In genomic region chr19:32756636-32756899, GRCm38 (mm10) we compare ENCODE assay signal across 8 mouse cellular contexts. TPM values are rescaled to one million over a fixed set of nuclear protein-coding genes. Genes with fewer than 3 reads are reported as not detected.
DNase-seq lines count a peak whose midpoint lies in the region; ATAC-seq lines count a peak whose summit lies in the region.

No protein-coding gene starts in this region.

- DNase-seq in kidney, postnatal 14 days, result no peak
- DNase-seq in hindbrain, embryonic 11.5 days (ENCODE audit: low spot score), result no peak
- no peak for DNase-seq in thymus, postnatal 0 days (ENCODE audit: low spot score)
- no peak for DNase-seq in urinary bladder, postnatal 25 days (ENCODE audit: low spot score)
- DNase-seq in gastrocnemius, adult 18-20 months (ENCODE audit: low spot score), result no peak

- no peaks in the 10 kb centered on the region for H3K36me3 ChIP-seq in kidney, embryonic 14.5 days (ENCODE audit: control insufficient read depth, insufficient read depth, low read length)
- no peaks in the 10 kb centered on the region for H3K36me3 ChIP-seq in hindbrain, embryonic 11.5 days (ENCODE audit: control insufficient read depth, insufficient read depth, low read length)
- no peaks in the 10 kb centered on the region for H3K36me3 ChIP-seq in midbrain, embryonic 13.5 days

- H3K27ac ChIP-seq in kidney, embryonic 14.5 days (ENCODE audit: low read depth, low read length), result peak overlapping the region; percentile 98
- peak overlapping the region; percentile 99 for H3K27ac ChIP-seq in hindbrain, embryonic 11.5 days (ENCODE audit: low read depth, low read length)
- H3K27ac ChIP-seq in midbrain, embryonic 13.5 days, result peak overlapping the region; percentile 95

- no peaks in the 10 kb centered on the region for H3K9me3 ChIP-seq in kidney, embryonic 14.5 days (ENCODE audit: control insufficient read depth, low read length)
- H3K9me3 ChIP-seq in hindbrain, embryonic 11.5 days (ENCODE audit: control insufficient read depth, low read length), result no peaks in the 10 kb centered on the region
- H3K9me3 ChIP-seq in midbrain, embryonic 13.5 days, result no peaks in the 10 kb centered on the region

- ATAC-seq in kidney, embryonic 14.5 days (ENCODE audit: low FRiP score, low TSS enrichment), result peak; percentile 56
- peak; percentile 31 for ATAC-seq in activated CD4-positive, CD25-positive, alpha-beta regulatory T cell, adult 4 months
- peak; percentile 72 for ATAC-seq in hindbrain, embryonic 11.5 days (ENCODE audit: low FRiP score)
- ATAC-seq in midbrain, embryonic 13.5 days, result peak; percentile 62

- peak overlapping the region; percentile 97 for H3K4me3 ChIP-seq in kidney, embryonic 14.5 days (ENCODE audit: low read length)
- peak overlapping the region; percentile 96 for H3K4me3 ChIP-seq in hindbrain, embryonic 11.5 days (ENCODE audit: low read depth, low read length)
- peak overlapping the region; percentile 98 for H3K4me3 ChIP-seq in midbrain, embryonic 13.5 days (replicated peaks)

- H3K9ac ChIP-seq in kidney, embryonic 14.5 days (ENCODE audit: low read depth, low read length), result peak overlapping the region; percentile 98
- peak overlapping the region; percentile 71 for H3K9ac ChIP-seq in hindbrain, embryonic 11.5 days (ENCODE audit: low read depth, low read length)
- H3K9ac ChIP-seq in midbrain, embryonic 13.5 days (replicated peaks), result peak overlapping the region; percentile 80

- peak overlapping the region; percentile 96 for H3K4me2 ChIP-seq in kidney, embryonic 14.5 days (replicated peaks; ENCODE audit: low read depth, low read length)
- peak overlapping the region; percentile 96 for H3K4me2 ChIP-seq in hindbrain, embryonic 11.5 days (replicated peaks; ENCODE audit: low read depth, low read length)
- peak overlapping the region; percentile 92 for H3K4me2 ChIP-seq in midbrain, embryonic 13.5 days (replicated peaks)

- no peaks in the 10 kb centered on the region for H3K27me3 ChIP-seq in kidney, embryonic 14.5 days (ENCODE audit: control insufficient read depth, insufficient read depth, low read length)
- H3K27me3 ChIP-seq in hindbrain, embryonic 11.5 days (ENCODE audit: control insufficient read depth, insufficient read depth, low read length), result no peaks in the 10 kb centered on the region
- H3K27me3 ChIP-seq in midbrain, embryonic 13.5 days, result peaks cover 7% of the 10 kb centered on the region

- H3K4me1 ChIP-seq in kidney, embryonic 14.5 days (ENCODE audit: control insufficient read depth, insufficient read depth, low read length), result peaks cover 18% of the 10 kb centered on the region; the same call in 1 of the 2 replicates
- H3K4me1 ChIP-seq in hindbrain, embryonic 11.5 days (replicated peaks; ENCODE audit: control insufficient read depth, insufficient read depth, low read length), result peaks cover 11% of the 10 kb centered on the region; the same call in 1 of the 2 replicates
- peaks cover 37% of the 10 kb centered on the region for H3K4me1 ChIP-seq in midbrain, embryonic 13.5 days (replicated peaks)

- 0% methylated on average over 14 of the region's 14 CpGs for WGBS in kidney, embryonic 14.5 days
- under 1% methylated on average over 14 of the region's 14 CpGs for WGBS in hindbrain, embryonic 11.5 days
- WGBS in midbrain, embryonic 13.5 days, result under 1% methylated on average over 14 of the region's 14 CpGs

RNA-seq across cellular contexts. Expression of gene Pten, which starts 0.7 kb away (rescaled TPM):
- polyA plus RNA-seq in kidney, embryonic 14.5 days (2014; fragmentation: Nextera tagmentation; extraction: Ambion mirVana), result 16.8 and 16.9 TPM in 2 replicates
- polyA plus RNA-seq in activated CD4-positive, CD25-positive, alpha-beta regulatory T cell, adult 4 months (2017; shearing (Covaris generic)), result 10 to 100 TPM; 14.2 to 15.3 TPM
- 8.5 and 14.2 TPM in 2 replicates for polyA plus RNA-seq in hindbrain, embryonic 11.5 days (2014; fragmentation: Nextera tagmentation; extraction: Ambion mirVana)
- 11.1 and 11.7 TPM in 2 replicates for polyA plus RNA-seq in midbrain, embryonic 13.5 days (2015; fragmentation: Nextera tagmentation; extraction: Ambion mirVana)
- polyA plus RNA-seq in thymus, postnatal 0 days (2015; fragmentation: Nextera tagmentation; extraction: Ambion mirVana), result 17.7 and 22.9 TPM in 2 replicates
- total RNA-seq in gastrocnemius, adult 18-20 months (2021), result 10 to 100 TPM; 28.4 to 32.2 TPM

RNA-seq across cellular contexts. Expression of gene Atad1, which starts 17.0 kb away (rescaled TPM):
- 78.2 and 90.8 TPM in 2 replicates for polyA plus RNA-seq in kidney, embryonic 14.5 days (2014; fragmentation: Nextera tagmentation; extraction: Ambion mirVana)
- polyA plus RNA-seq in activated CD4-positive, CD25-positive, alpha-beta regulatory T cell, adult 4 months (2017; shearing (Covaris generic)), result 100 to 1,000 TPM in 1 of 2 experiments, 10 to 100 TPM in 1; 86.2 to 108 TPM
- 110 and 113 TPM in 2 replicates for polyA plus RNA-seq in hindbrain, embryonic 11.5 days (2014; fragmentation: Nextera tagmentation; extraction: Ambion mirVana)
- polyA plus RNA-seq in midbrain, embryonic 13.5 days (2015; fragmentation: Nextera tagmentation; extraction: Ambion mirVana), result 115 and 133 TPM in 2 replicates
- polyA plus RNA-seq in thymus, postnatal 0 days (2015; fragmentation: Nextera tagmentation; extraction: Ambion mirVana), result 76.7 and 77.8 TPM in 2 replicates
- total RNA-seq in gastrocnemius, adult 18-20 months (2021), result 10 to 100 TPM; 54.6 to 58.7 TPM
